Mouse (Mus musculus) central nervous system, embryonic 11.5 days (tissue): Measurements from ENCODE around the gene Reck. TPM values are rescaled to one million over a fixed set of nuclear protein-coding genes. Genes with fewer than 3 reads are reported as not detected.

Experiments
- polyA plus RNA-seq: library from polyadenylated mRNA; depleted of rRNA; stranded (reverse); fragments of >200 nt; gene quantifications from 2 replicates; pipeline ENCODE4 v1.2.3, GENCODE M21; 2012; rRNA removed

Reck gene
- 14.9 and 28.9 TPM in 2 replicates for polyA plus RNA-seq

GRCm38 (mm10) chr4:43875160-43875918 lies at the start of gene Reck:
Gene Reck, plus strand, starts transcription at chr4:43875530.

GRCm38 (mm10) chr4:43840101-43840500 lies 35.2 kb upstream of the Reck start, which contains the start of gene Olfr157:
Gene Olfr157, minus strand, starts transcription at chr4:43840201.

GRCm38 (mm10) chr4:43851265-43851664 lies 24.1 kb upstream of the Reck start, which contains the start of gene Olfr155:
Gene Olfr155, plus strand, starts transcription at chr4:43851565.

GRCm38 (mm10) chr4:43957292-43957845 lies 82.0 kb downstream of the Reck start, which contains the start of gene Glipr2:
Gene Glipr2, plus strand, starts transcription at chr4:43957401.

GRCm38 (mm10) chr4:43983181-43983580 lies 107.9 kb downstream of the Reck start, which contains the start of gene Ccin:
Gene Ccin, plus strand, starts transcription at chr4:43983483.

Other genes with a start within 250 kb of the Reck start
- gene Npr2, start 243.6 kb upstream of the Reck start, polyA plus RNA-seq, result 45.5 and 61.8 TPM in 2 replicates
- 2.9 and 3.2 TPM in 2 replicates for gene Spag8, start 221.9 kb upstream of the Reck start, polyA plus RNA-seq
- 53.7 and 54.7 TPM in 2 replicates for gene Hint2, start 219.1 kb upstream of the Reck start, polyA plus RNA-seq
- gene Tmem8b, start 206.6 kb upstream of the Reck start, polyA plus RNA-seq, result 13.2 and 15.3 TPM in 2 replicates
- gene Fam221b, start 206.4 kb upstream of the Reck start, polyA plus RNA-seq, result 0.21 and 0.22 TPM in 2 replicates
- not detected in 2 replicates for gene Olfr70, start 174.7 kb upstream of the Reck start, polyA plus RNA-seq
- gene Olfr71, start 165.3 kb upstream of the Reck start, polyA plus RNA-seq, result not detected in 2 replicates
- 0.16 and 0.17 TPM in 2 replicates for gene Hrct1, start 148.3 kb upstream of the Reck start, polyA plus RNA-seq
- 0.02 and 0.06 TPM in 2 replicates for gene Spaar, start 145.5 kb upstream of the Reck start, polyA plus RNA-seq
- not detected in 2 replicates for gene Olfr159, start 104.5 kb upstream of the Reck start, polyA plus RNA-seq
- gene Olfr156, start 51.6 kb upstream of the Reck start, polyA plus RNA-seq, result 0.16 TPM in 1 of 2 replicates, not detected in the other
- 0.01 TPM in 1 of 2 replicates, not detected in the other for gene Olfr157, start 35.3 kb upstream of the Reck start, polyA plus RNA-seq
- not detected in 2 replicates for gene Olfr155, start 24.0 kb upstream of the Reck start, polyA plus RNA-seq
- gene Glipr2, start 81.9 kb downstream of the Reck start, polyA plus RNA-seq, result 35.7 and 65.1 TPM in 2 replicates
- gene Ccin, start 108.0 kb downstream of the Reck start, polyA plus RNA-seq, result 0.22 and 0.35 TPM in 2 replicates
- 346 and 520 TPM in 2 replicates for gene Clta, start 128.9 kb downstream of the Reck start, polyA plus RNA-seq
- gene Gne, start 208.6 kb downstream of the Reck start, polyA plus RNA-seq, result 9.0 and 10.8 TPM in 2 replicates